Mouse (Mus musculus) gastrocnemius, adult 2 months (tissue): ENCODE results near the gene Fam240a. TPM values are rescaled to one million over a fixed set of nuclear protein-coding genes. Genes with fewer than 3 reads are reported as not detected.

ENCODE experiments used
- DNase-seq: peaks from one replicate; pipeline ENCODE4 v3.0.0; 2022
- H3K27ac ChIP-seq: fragments of 200-600 bp; 2 replicates; pipeline ENCODE4 v1.8.1; 2022; ENCODE audit warnings: mild to moderate bottlenecking
- H3K4me3 ChIP-seq: fragments of 200-600 bp; 2 replicates; pipeline ENCODE4 v1.8.1; 2022; ENCODE audit warnings: mild to moderate bottlenecking, moderate library complexity
- CTCF ChIP-seq: fragments of 200-600 bp; IDR thresholded peaks from 2 replicates; pipeline ENCODE4 v1.8.1; 2022; ENCODE audit warnings: antibody characterized with exemption, mild to moderate bottlenecking, moderate library complexity
- intact Hi-C: fragments of 180-260 bp; cut with DNase I; formaldehyde crosslinking; loops from one replicate; pipeline ENCODE4 v1.15.1; 2025
- microRNA-seq: library from miRNA; unstranded; fragments of <30 nt; microRNA quantifications from one replicate; pipeline ENCODE4 v1.2.0, GENCODE M21; 2021
- total RNA-seq, 2 experiments: library from RNA; stranded (reverse); gene quantifications; 2 replicates each; pipeline ENCODE4 v1.2.3; 2021

Fam240a gene
- total RNA-seq, 2 experiments from 2014 or later = 2.4 TPM; not detected in 1

GRCm38 (mm10) chr9:110887388-110888303 is 29.0 kb downstream of the Fam240a start:
- H3K27ac ChIP-seq = no peak overlapping the region
- no peak overlapping the region for H3K4me3 ChIP-seq
- intact Hi-C loops = no loop called here
- DNase-seq = no peak
- no peak for TF ChIP-seq CTCF

- intact Hi-C loops = loop anchor here (5.0 kb wide), 1 partner anchor 70 kb away; the partner anchor contains the start of gene Lrrc2
- DNase-seq = peak; percentile 52
- Histone ChIP-seq H3K4me3 (peak overlapping the region; percentile 73), H3K27ac (peak overlapping the region; percentile 91)
- no peak for TF ChIP-seq CTCF
Measured at GRCm38 (mm10) chr9:110881953-110882352, 34.7 kb downstream of the Fam240a start.

GRCm38 (mm10) chr9:110880772-110881171 is 35.9 kb downstream of the Fam240a start:
- Histone ChIP-seq H3K4me3 (peak overlapping the region; percentile 73), H3K27ac (peak overlapping the region; percentile 91)
- intact Hi-C loops = loop anchor here (5.0 kb wide), 1 partner anchor 72 kb away; the partner anchor contains the start of gene Lrrc2
- no peak for DNase-seq
- TF ChIP-seq CTCF = no peak

GRCm38 (mm10) chr9:110879998-110880561 is 36.6 kb downstream of the Fam240a start, which contains the start of gene Tmie:
TSS of gene Tmie (minus strand) at chr9:110880113.
- peak within 1 kb of the TSS; percentile 73 for H3K4me3 ChIP-seq
- peak within 1 kb of the TSS; percentile 91 for H3K27ac ChIP-seq
- no peak for TF ChIP-seq CTCF
- intact Hi-C loops = loop anchor here (5.0 kb wide), 1 partner anchor 72 kb away; the partner anchor contains the start of gene Lrrc2
- DNase-seq = peak; percentile 87

- H3K27ac ChIP-seq = peak within 1 kb of the TSS; percentile 91
- DNase-seq = peak; percentile 60
- intact Hi-C loops = no loop called here
- TF ChIP-seq CTCF = no peak
- peak within 1 kb of the TSS; percentile 73 for H3K4me3 ChIP-seq
Measured at GRCm38 (mm10) chr9:110879191-110879920, 37.3 kb downstream of the Fam240a start, which contains the start of gene Als2cl. TSS of gene Als2cl (plus strand) at chr9:110879870.

GRCm38 (mm10) chr9:110877888-110878287 is 38.8 kb downstream of the Fam240a start:
- H3K27ac ChIP-seq = peak overlapping the region; percentile 91
- peak overlapping the region; percentile 4 for H3K4me3 ChIP-seq
- peak; percentile 94 for DNase-seq
- intact Hi-C loops = no loop called here
- TF ChIP-seq CTCF = no peak

- no peak overlapping the region for H3K4me3 ChIP-seq
- no peak for TF ChIP-seq CTCF
- intact Hi-C loops = no loop called here
- H3K27ac ChIP-seq = peak overlapping the region; percentile 91
- DNase-seq = peak; percentile 48
Measured at GRCm38 (mm10) chr9:110877353-110877752, 39.3 kb downstream of the Fam240a start.

- Histone ChIP-seq H3K4me3 (no peak overlapping the region), H3K27ac (no peak overlapping the region)
- intact Hi-C loops = no loop called here
- no peak for DNase-seq
- TF ChIP-seq CTCF = no peak
Measured at GRCm38 (mm10) chr9:110875288-110875695, 41.4 kb downstream of the Fam240a start.

- intact Hi-C loops = loop anchor here (5.0 kb wide), 1 partner anchor 462 kb away; no protein-coding TSS in a partner anchor
- TF ChIP-seq CTCF = no peak
- no peak for DNase-seq
- Histone ChIP-seq H3K4me3 (no peak overlapping the region), H3K27ac (no peak overlapping the region)
Measured at GRCm38 (mm10) chr9:110874660-110875191, 41.9 kb downstream of the Fam240a start.

GRCm38 (mm10) chr9:110873681-110874659 is 42.7 kb downstream of the Fam240a start:
- TF ChIP-seq CTCF = no peak
- Histone ChIP-seq H3K27ac (no peak overlapping the region), H3K4me3 (peak overlapping the region; percentile 1; the same call in 1 of the 2 replicates)
- intact Hi-C loops = loop anchor here (5.0 kb wide), 1 partner anchor 462 kb away; no protein-coding TSS in a partner anchor
- no peak for DNase-seq

GRCm38 (mm10) chr9:110871030-110871429 is 45.6 kb downstream of the Fam240a start:
- DNase-seq = peak; percentile 65
- peak; percentile 88 for TF ChIP-seq CTCF
- no peak overlapping the region for H3K4me3 ChIP-seq
- no peak overlapping the region for H3K27ac ChIP-seq
- intact Hi-C loops = loop anchor here (1.0 to 5.0 kb wide), 3 partner anchors 89 to 459 kb away; no protein-coding TSS in a partner anchor

Small RNA genes lying within 50 kb of the gene (microRNA-seq; reads per million reads assigned to microRNA genes)
- not detected for gene Gm24269

Other genes starting within 250 kb of the Fam240a start
- gene Myl3, start 175.0 kb downstream of the Fam240a start, total RNA-seq = 1,000 to 10,000 TPM in 1 of 2 experiments, 100 to 1,000 TPM in 1; 528 to 1,790 TPM
- 1 to 10 TPM in 1 of 2 experiments, under 1 TPM in 1; 0.99 to 1.3 TPM for gene Pth1r, start 169.7 kb downstream of the Fam240a start, total RNA-seq
- gene Prss42, start 118.7 kb downstream of the Fam240a start, total RNA-seq = not detected
- not detected for gene Prss44, start 102.9 kb downstream of the Fam240a start, total RNA-seq
- not detected for gene Prss43, start 90.2 kb downstream of the Fam240a start, total RNA-seq
- not detected for gene Prss45, start 82.3 kb downstream of the Fam240a start, total RNA-seq
- not detected for gene Prss46, start 72.4 kb downstream of the Fam240a start, total RNA-seq
- not detected for gene Prss50, start 58.9 kb downstream of the Fam240a start, total RNA-seq
- 1 to 10 TPM; 3.7 to 7.5 TPM for gene Als2cl, start 37.0 kb downstream of the Fam240a start, total RNA-seq
- gene Tmie, start 36.7 kb downstream of the Fam240a start, total RNA-seq = under 1 TPM; 0.41 to 0.70 TPM
- gene Tdgf1, start 29.3 kb upstream of the Fam240a start, total RNA-seq = not detected
- gene Lrrc2, start 34.7 kb upstream of the Fam240a start, total RNA-seq = 10 to 100 TPM; 75.0 to 80.8 TPM
- 1 to 10 TPM; 1.1 to 1.2 TPM for gene Rtp3, start 73.7 kb upstream of the Fam240a start, total RNA-seq
- gene Ltf, start 102.4 kb upstream of the Fam240a start, total RNA-seq = not detected
- gene Ccrl2, start 140.7 kb upstream of the Fam240a start, total RNA-seq = 1 to 10 TPM; 3.1 to 4.0 TPM
- 10 to 100 TPM; 72.6 to 74.8 TPM for gene Lrrfip2, start 200.7 kb upstream of the Fam240a start, total RNA-seq